Mouse (Mus musculus) spleen, adult 12 weeks (tissue): ENCODE data around the gene Casp3.
A peak's percentile ranks its signal among the peaks of the same experiment; 100 is the strongest.
"Not testable (repeated sequence)": the region's sequence is repeated elsewhere in the genome, so short reads cannot be mapped to it uniquely, and the experiment has no call there.

Experiments
- DNase-seq: peaks from one replicate; pipeline ENCODE4 v3.0.0; 2022; ENCODE audit warnings: low spot score

The Casp3 gene

GRCm38 (mm10) chr8:46616879-46617689, at the start of gene Casp3, which contains the start of gene Primpol:
Casp3 (plus strand) TSS chr8:46617291.
Primpol (minus strand) TSS chr8:46617212.
- peak; percentile 97 for DNase-seq

GRCm38 (mm10) chr8:46567946-46568345, 49.1 kb upstream of the Casp3 start:
- no peak for DNase-seq

GRCm38 (mm10) chr8:46568942-46569341, 48.1 kb upstream of the Casp3 start:
- DNase-seq = no peak

- no peak for DNase-seq
Measured at GRCm38 (mm10) chr8:46569659-46570441, 47.2 kb upstream of the Casp3 start.

GRCm38 (mm10) chr8:46570673-46571072, 46.4 kb upstream of the Casp3 start:
- no peak for DNase-seq

GRCm38 (mm10) chr8:46573446-46573845, 43.6 kb upstream of the Casp3 start:
- no peak for DNase-seq

GRCm38 (mm10) chr8:46573964-46574363, 43.1 kb upstream of the Casp3 start:
- no peak for DNase-seq

- DNase-seq = no peak
Measured at GRCm38 (mm10) chr8:46578794-46579193, 38.3 kb upstream of the Casp3 start.

- not testable (repeated sequence) for DNase-seq
Measured at GRCm38 (mm10) chr8:46584328-46584727, 32.8 kb upstream of the Casp3 start.

GRCm38 (mm10) chr8:46585576-46585975, 31.5 kb upstream of the Casp3 start:
- no peak for DNase-seq

- no peak for DNase-seq
Measured at GRCm38 (mm10) chr8:46587911-46588310, 29.2 kb upstream of the Casp3 start.

- no peak for DNase-seq
Measured at GRCm38 (mm10) chr8:46588663-46589062, 28.4 kb upstream of the Casp3 start.

- no peak for DNase-seq
Measured at GRCm38 (mm10) chr8:46593067-46593466, 24.0 kb upstream of the Casp3 start.

- no peak for DNase-seq
Measured at GRCm38 (mm10) chr8:46593772-46594171, 23.3 kb upstream of the Casp3 start.

- DNase-seq = no peak
Measured at GRCm38 (mm10) chr8:46595593-46595992, 21.5 kb upstream of the Casp3 start.

GRCm38 (mm10) chr8:46596530-46596929, 20.6 kb upstream of the Casp3 start:
- DNase-seq = no peak

- no peak for DNase-seq
Measured at GRCm38 (mm10) chr8:46597411-46597810, 19.7 kb upstream of the Casp3 start.

- DNase-seq = no peak
Measured at GRCm38 (mm10) chr8:46598114-46598513, 19.0 kb upstream of the Casp3 start.

- DNase-seq = no peak
Measured at GRCm38 (mm10) chr8:46598753-46599152, 18.3 kb upstream of the Casp3 start.

- no peak for DNase-seq
Measured at GRCm38 (mm10) chr8:46599314-46599904, 17.7 kb upstream of the Casp3 start.

GRCm38 (mm10) chr8:46600959-46601707, 16.0 kb upstream of the Casp3 start:
- DNase-seq = no peak

GRCm38 (mm10) chr8:46603587-46603986, 13.5 kb upstream of the Casp3 start:
- DNase-seq = no peak
